Mouse (Mus musculus): Measurements from ENCODE around the gene Josd2. TPM values are rescaled to one million over a fixed set of nuclear protein-coding genes. Genes with fewer than 3 reads are reported as not detected.
A peak's percentile ranks its signal among the peaks of the same experiment; 100 is the strongest.

The Josd2 gene
- 100 to 1,000 TPM in 1 of 2 experiments, 10 to 100 TPM in 1; 94.5 to 102 TPM for total RNA-seq (2021)

GRCm38 (mm10) chr7:44467811-44468411 is at the start of gene Josd2:
Josd2 (plus strand) TSS chr7:44467980.
- DNase-seq: peak; percentile 95 to 97

GRCm38 (mm10) chr7:44427666-44428065 is 40.1 kb upstream of the Josd2 start:
- no peak for DNase-seq

- DNase-seq: peak; percentile 40 to 58
Measured at GRCm38 (mm10) chr7:44428171-44428950, 39.4 kb upstream of the Josd2 start.

GRCm38 (mm10) chr7:44428968-44429521 is 38.7 kb upstream of the Josd2 start, which contains the start of gene Lrrc4b:
Lrrc4b (plus strand) TSS chr7:44429018.
- peak; percentile 85 to 87 for DNase-seq

- peak; percentile 55 to 72 for DNase-seq
Measured at GRCm38 (mm10) chr7:44429534-44430488, 38.0 kb upstream of the Josd2 start.

GRCm38 (mm10) chr7:44432550-44432949 is 35.2 kb upstream of the Josd2 start:
- DNase-seq: no peak

GRCm38 (mm10) chr7:44433371-44433770 is 34.4 kb upstream of the Josd2 start:
- DNase-seq: no peak

- no peak for DNase-seq
Measured at GRCm38 (mm10) chr7:44434089-44434488, 33.7 kb upstream of the Josd2 start.

GRCm38 (mm10) chr7:44435796-44436195 is 32.0 kb upstream of the Josd2 start:
- DNase-seq: no peak

GRCm38 (mm10) chr7:44436267-44436666 is 31.5 kb upstream of the Josd2 start:
- DNase-seq: no peak

- DNase-seq: no peak
Measured at GRCm38 (mm10) chr7:44437188-44437587, 30.6 kb upstream of the Josd2 start.

- DNase-seq: no peak
Measured at GRCm38 (mm10) chr7:44437933-44438332, 29.8 kb upstream of the Josd2 start.

- DNase-seq: peak in 1 of 2 experiments; percentile 1
Measured at GRCm38 (mm10) chr7:44439696-44440095, 28.1 kb upstream of the Josd2 start.

GRCm38 (mm10) chr7:44440479-44440878 is 27.3 kb upstream of the Josd2 start:
- DNase-seq: no peak

GRCm38 (mm10) chr7:44441180-44441579 is 26.6 kb upstream of the Josd2 start:
- DNase-seq: no peak

- peak in 1 of 2 experiments; percentile 68 for DNase-seq
Measured at GRCm38 (mm10) chr7:44441648-44442109, 26.1 kb upstream of the Josd2 start.

GRCm38 (mm10) chr7:44442407-44442821 is 25.4 kb upstream of the Josd2 start:
- DNase-seq: no peak

GRCm38 (mm10) chr7:44443268-44444173 is 24.3 kb upstream of the Josd2 start:
- peak in 1 of 2 experiments; percentile 49 for DNase-seq

GRCm38 (mm10) chr7:44444886-44445527 is 22.8 kb upstream of the Josd2 start:
- DNase-seq: no peak

GRCm38 (mm10) chr7:44445528-44445923 is 22.3 kb upstream of the Josd2 start:
- no peak for DNase-seq
